Mouse (Mus musculus): ENCODE data around the gene Ccnjl. TPM values are rescaled to one million over a fixed set of nuclear protein-coding genes. Genes with fewer than 3 reads are reported as not detected.

The Ccnjl gene
- polyA plus RNA-seq, 1 experiment, result 0.88 TPM

DNA sequence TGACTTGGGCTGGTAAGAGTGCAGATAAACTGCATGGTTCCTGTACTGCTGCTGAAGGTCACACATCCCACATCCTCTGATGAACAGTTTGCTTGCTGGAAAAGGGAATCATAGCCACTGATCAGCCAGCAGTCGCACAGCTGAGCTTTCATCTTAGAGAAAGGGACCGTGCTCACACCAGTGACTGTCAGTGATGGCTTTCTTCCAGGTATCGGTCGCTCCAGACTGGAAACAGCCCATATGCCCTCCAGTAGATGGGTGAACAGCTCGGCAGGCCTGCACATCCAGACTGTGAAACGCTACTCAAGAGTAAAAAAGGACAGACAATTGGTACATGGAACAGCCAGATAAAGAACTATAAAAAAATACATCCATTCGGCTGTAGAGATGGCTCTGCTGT lies 23.4 kb upstream of the Ccnjl start:
- WGBS, result 92% methylated on average over 7 of the region's 7 CpGs

GRCm38 (mm10) chr11:43507976-43508375 lies 20.6 kb upstream of the Ccnjl start:
- H3K36me3 ChIP-seq (ENCODE audit: control insufficient read depth, insufficient read depth, low read length), result no peaks in the 10 kb centered on the region
- 84% methylated on average over 6 of the region's 6 CpGs for WGBS
- TF ChIP-seq CTCF (IDR thresholded peaks at IDR 0.05; ENCODE audit: extremely low read depth, insufficient read depth, insufficient read length, insufficient replicate concordance), result no peak
- no peak for TF ChIP-seq POLR2A (IDR thresholded peaks at IDR 0.05; ENCODE audit: low read depth, low read length)
- H3K27me3 ChIP-seq (ENCODE audit: control insufficient read depth, insufficient read depth, low read length), result no peaks in the 10 kb centered on the region
- H3K4me3 ChIP-seq (ENCODE audit: extremely low read depth, insufficient read depth, insufficient read length), result no peak overlapping the region
- H3K27ac ChIP-seq (ENCODE audit: insufficient read depth, low read length), result no peak overlapping the region
- H3K4me1 ChIP-seq (ENCODE audit: control insufficient read depth, insufficient read depth, insufficient read length), result no peaks in the 10 kb centered on the region
- DNase-seq (ENCODE audit: low read depth in 1 of 2, low spot score in 2 of 2), result no peak

More for the DNA sequence above, 23.4 kb upstream of the Ccnjl start:
- no peak overlapping the region for H3K4me3 ChIP-seq (ENCODE audit: extremely low read depth, insufficient read depth, insufficient read length)
- H3K4me1 ChIP-seq (ENCODE audit: control insufficient read depth, insufficient read depth, insufficient read length), result no peaks in the 10 kb centered on the region
- no peaks in the 10 kb centered on the region for H3K36me3 ChIP-seq (ENCODE audit: control insufficient read depth, insufficient read depth, low read length)
- H3K27me3 ChIP-seq (ENCODE audit: control insufficient read depth, insufficient read depth, low read length), result no peaks in the 10 kb centered on the region
- H3K27ac ChIP-seq (ENCODE audit: insufficient read depth, low read length), result no peak overlapping the region
- TF ChIP-seq POLR2A (IDR thresholded peaks at IDR 0.05; ENCODE audit: low read depth, low read length), result no peak
- no peak for TF ChIP-seq CTCF (IDR thresholded peaks at IDR 0.05; ENCODE audit: extremely low read depth, insufficient read depth, insufficient read length, insufficient replicate concordance)
- no peak for DNase-seq (ENCODE audit: low read depth in 1 of 2, low spot score in 2 of 2)

DNA sequence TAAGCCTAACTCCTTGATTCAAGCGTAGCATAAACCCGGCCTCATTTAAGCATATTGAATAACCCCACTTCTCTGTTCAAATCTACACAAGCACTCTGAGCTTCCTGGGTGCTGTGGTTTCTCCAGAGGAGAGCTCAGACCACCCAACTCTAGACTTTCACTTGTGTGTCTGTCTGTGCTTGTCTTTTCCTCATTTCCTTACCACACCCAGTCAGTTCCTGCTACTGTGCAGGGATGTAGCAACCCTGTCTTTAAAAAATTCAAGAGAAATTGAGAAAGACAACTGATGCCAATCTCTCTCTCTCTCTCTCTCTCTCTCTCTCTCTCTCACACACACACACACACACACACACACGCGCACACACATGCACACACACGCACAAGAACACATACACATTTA lies 18.7 kb upstream of the Ccnjl start:
- Histone ChIP-seq H3K27ac (ENCODE audit: insufficient read depth, low read length) (no peak overlapping the region), H3K4me3 (ENCODE audit: extremely low read depth, insufficient read depth, insufficient read length) (no peak overlapping the region), H3K36me3 (ENCODE audit: control insufficient read depth, insufficient read depth, low read length) (no peaks in the 10 kb centered on the region), H3K27me3 (ENCODE audit: control insufficient read depth, insufficient read depth, low read length) (no peaks in the 10 kb centered on the region), H3K4me1 (ENCODE audit: control insufficient read depth, insufficient read depth, insufficient read length) (no peaks in the 10 kb centered on the region)
- DNase-seq (ENCODE audit: low read depth in 1 of 2, low spot score in 2 of 2), result no peak
- WGBS, result 87% methylated on average over 5 of the region's 5 CpGs
- TF ChIP-seq CTCF (IDR thresholded peaks at IDR 0.05; ENCODE audit: extremely low read depth, insufficient read depth, insufficient read length, insufficient replicate concordance) (no peak), POLR2A (IDR thresholded peaks at IDR 0.05; ENCODE audit: low read depth, low read length) (no peak)

GRCm38 (mm10) chr11:43512661-43513190 lies 15.9 kb upstream of the Ccnjl start:
- Histone ChIP-seq H3K27me3 (ENCODE audit: control insufficient read depth, insufficient read depth, low read length) (no peaks in the 10 kb centered on the region), H3K4me3 (ENCODE audit: extremely low read depth, insufficient read depth, insufficient read length) (no peak overlapping the region), H3K27ac (ENCODE audit: insufficient read depth, low read length) (no peak overlapping the region), H3K36me3 (ENCODE audit: control insufficient read depth, insufficient read depth, low read length) (no peaks in the 10 kb centered on the region), H3K4me1 (ENCODE audit: control insufficient read depth, insufficient read depth, insufficient read length) (no peaks in the 10 kb centered on the region)
- TF ChIP-seq CTCF (IDR thresholded peaks at IDR 0.05; ENCODE audit: extremely low read depth, insufficient read depth, insufficient read length, insufficient replicate concordance) (no peak), POLR2A (IDR thresholded peaks at IDR 0.05; ENCODE audit: low read depth, low read length) (no peak)
- 69% methylated on average over 2 of the region's 2 CpGs for WGBS
- no peak for DNase-seq (ENCODE audit: low read depth in 1 of 2, low spot score in 2 of 2)

DNA sequence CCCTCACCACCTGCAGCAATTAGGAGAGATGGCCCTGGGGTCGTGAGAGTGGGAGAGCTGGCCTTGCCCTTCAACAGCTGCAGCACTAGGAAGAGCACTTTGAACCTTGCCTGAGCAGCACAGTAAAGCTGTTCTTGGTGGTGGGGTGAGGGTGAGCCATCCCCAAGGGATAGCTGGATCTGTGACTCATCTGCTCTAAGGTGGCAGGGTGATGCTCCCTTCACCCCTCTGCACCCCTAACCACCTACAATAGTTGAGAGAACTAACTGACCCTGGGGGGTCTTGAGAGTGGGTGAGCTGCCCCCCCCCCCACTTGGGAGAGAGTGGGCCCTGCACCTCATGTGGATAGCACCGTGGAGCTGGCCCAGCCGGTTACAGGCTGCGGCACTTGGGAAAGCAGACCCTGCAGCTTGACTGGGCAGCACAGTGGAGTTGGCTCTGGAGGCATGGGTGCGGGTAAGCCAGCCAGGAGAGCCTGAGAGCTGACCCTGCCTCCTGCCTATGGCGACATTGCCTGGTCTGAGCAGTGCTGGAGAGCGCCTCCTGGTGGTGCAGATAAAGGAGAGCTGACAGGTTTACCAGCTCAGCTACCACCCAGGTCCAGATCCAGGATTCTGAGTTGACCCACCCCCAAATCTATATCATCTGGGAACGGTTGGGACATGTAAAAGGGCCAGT lies 12.1 kb upstream of the Ccnjl start:
- H3K4me1 ChIP-seq (ENCODE audit: control insufficient read depth, insufficient read depth, insufficient read length), result no peaks in the 10 kb centered on the region
- H3K36me3 ChIP-seq (ENCODE audit: control insufficient read depth, insufficient read depth, low read length), result no peaks in the 10 kb centered on the region
- TF ChIP-seq POLR2A (IDR thresholded peaks at IDR 0.05; ENCODE audit: low read depth, low read length), result no peak
- peak; percentile 12; the same call in 1 of the 2 replicates for TF ChIP-seq CTCF (IDR thresholded peaks at IDR 0.05; ENCODE audit: extremely low read depth, insufficient read depth, insufficient read length, insufficient replicate concordance)
- H3K4me3 ChIP-seq (ENCODE audit: extremely low read depth, insufficient read depth, insufficient read length), result no peak overlapping the region
- 65% methylated on average over 8 of the region's 8 CpGs for WGBS
- H3K27ac ChIP-seq (ENCODE audit: insufficient read depth, low read length), result no peak overlapping the region
- no peak for DNase-seq (ENCODE audit: low read depth in 1 of 2, low spot score in 2 of 2)
- no peaks in the 10 kb centered on the region for H3K27me3 ChIP-seq (ENCODE audit: control insufficient read depth, insufficient read depth, low read length)

GRCm38 (mm10) chr11:43517641-43518040 lies 10.9 kb upstream of the Ccnjl start:
- WGBS, result 93% methylated on average over 11 of the region's 11 CpGs
- Histone ChIP-seq H3K4me1 (ENCODE audit: control insufficient read depth, insufficient read depth, insufficient read length) (no peaks in the 10 kb centered on the region), H3K4me3 (ENCODE audit: extremely low read depth, insufficient read depth, insufficient read length) (no peak overlapping the region), H3K36me3 (ENCODE audit: control insufficient read depth, insufficient read depth, low read length) (no peaks in the 10 kb centered on the region), H3K27me3 (ENCODE audit: control insufficient read depth, insufficient read depth, low read length) (no peaks in the 10 kb centered on the region), H3K27ac (ENCODE audit: insufficient read depth, low read length) (no peak overlapping the region)
- no peak for TF ChIP-seq POLR2A (IDR thresholded peaks at IDR 0.05; ENCODE audit: low read depth, low read length)
- no peak for TF ChIP-seq CTCF (IDR thresholded peaks at IDR 0.05; ENCODE audit: extremely low read depth, insufficient read depth, insufficient read length, insufficient replicate concordance)
- DNase-seq (ENCODE audit: low read depth in 1 of 2, low spot score in 2 of 2), result no peak

DNA sequence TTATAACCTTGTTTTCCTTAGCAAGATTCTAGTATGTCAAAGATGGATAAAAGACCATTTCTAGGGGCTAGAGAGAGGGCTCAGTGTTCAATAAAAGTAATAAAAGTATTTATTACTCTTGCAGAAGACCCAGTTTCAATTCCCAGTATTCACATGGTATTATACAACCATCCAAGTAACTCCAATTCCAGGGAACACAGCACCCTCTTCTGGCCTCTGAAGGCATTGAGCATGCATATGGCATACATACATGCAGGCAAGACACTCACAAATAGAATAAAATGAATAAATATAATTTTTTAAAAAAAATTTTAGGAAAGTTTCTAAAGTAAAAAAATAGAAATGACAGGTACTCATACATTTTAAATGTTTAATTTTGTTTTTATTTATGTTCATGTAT lies 10.5 kb upstream of the Ccnjl start:
- H3K4me1 ChIP-seq (ENCODE audit: control insufficient read depth, insufficient read depth, insufficient read length), result no peaks in the 10 kb centered on the region
- DNase-seq (ENCODE audit: low read depth in 1 of 2, low spot score in 2 of 2), result no peak
- no peaks in the 10 kb centered on the region for H3K27me3 ChIP-seq (ENCODE audit: control insufficient read depth, insufficient read depth, low read length)
- no peaks in the 10 kb centered on the region for H3K36me3 ChIP-seq (ENCODE audit: control insufficient read depth, insufficient read depth, low read length)
- no peak overlapping the region for H3K27ac ChIP-seq (ENCODE audit: insufficient read depth, low read length)
- no peak overlapping the region for H3K4me3 ChIP-seq (ENCODE audit: extremely low read depth, insufficient read depth, insufficient read length)
- TF ChIP-seq POLR2A (IDR thresholded peaks at IDR 0.05; ENCODE audit: low read depth, low read length) (no peak), CTCF (IDR thresholded peaks at IDR 0.05; ENCODE audit: extremely low read depth, insufficient read depth, insufficient read length, insufficient replicate concordance) (no peak)

Measured in spleen, adult 2 months (tissue).